Mouse (Mus musculus) heart, embryonic 10.5 days (tissue): ENCODE results near the gene Gemin4. TPM values are rescaled to one million over a fixed set of nuclear protein-coding genes. Genes with fewer than 3 reads are reported as not detected.

Source experiments
- DNase-seq: peaks from one replicate; pipeline ENCODE4 v3.0.0-alpha.2; 2017; ENCODE audit warnings: low spot score
- H3K27ac ChIP-seq: fragments of 300-500 bp; sonication (generic); 2 replicates; pipeline ENCODE4 v1.5.1; 2016; ENCODE audit warnings: mild to moderate bottlenecking
- H3K27me3 ChIP-seq: fragments of 300-500 bp; sonication (generic); 2 replicates; pipeline ENCODE4 v1.6.1; 2016; ENCODE audit warnings: mild to moderate bottlenecking; ENCODE audit not compliant: poor library complexity, insufficient read depth, severe bottlenecking
- H3K36me3 ChIP-seq: fragments of 300-500 bp; sonication (generic); 2 replicates; pipeline ENCODE4 v1.6.1; 2016; ENCODE audit warnings: mild to moderate bottlenecking, moderate library complexity
- H3K4me1 ChIP-seq: fragments of 300-500 bp; sonication (generic); 2 replicates; pipeline ENCODE4 v1.6.1; 2016; ENCODE audit warnings: mild to moderate bottlenecking
- H3K4me3 ChIP-seq: fragments of 300-500 bp; sonication (generic); 2 replicates; pipeline ENCODE4 v1.5.1; 2016; ENCODE audit warnings: mild to moderate bottlenecking, moderate library complexity
- H3K9me3 ChIP-seq: fragments of 300-500 bp; sonication (generic); 2 replicates; pipeline ENCODE4 v1.6.1; 2016; ENCODE audit warnings: mild to moderate bottlenecking, moderate library complexity
- WGBS: fragments of 180-500 bp; shearing (Covaris S2); methylation state at CpG from one replicate; pipeline ENCODE4 v1.1.7; 2016; 5-methylcytosine and 5-hydroxymethylcytosine counted together
- polyA plus RNA-seq: library from polyadenylated mRNA; unstranded; fragments of >200 nt; fragmentation: Nextera tagmentation; extraction: Ambion mirVana; gene quantifications from 2 replicates; pipeline ENCODE4 v1.2.1, GENCODE M21; 2016

Gene Gemin4
- 40.0 and 42.1 TPM in 2 replicates for polyA plus RNA-seq

DNA sequence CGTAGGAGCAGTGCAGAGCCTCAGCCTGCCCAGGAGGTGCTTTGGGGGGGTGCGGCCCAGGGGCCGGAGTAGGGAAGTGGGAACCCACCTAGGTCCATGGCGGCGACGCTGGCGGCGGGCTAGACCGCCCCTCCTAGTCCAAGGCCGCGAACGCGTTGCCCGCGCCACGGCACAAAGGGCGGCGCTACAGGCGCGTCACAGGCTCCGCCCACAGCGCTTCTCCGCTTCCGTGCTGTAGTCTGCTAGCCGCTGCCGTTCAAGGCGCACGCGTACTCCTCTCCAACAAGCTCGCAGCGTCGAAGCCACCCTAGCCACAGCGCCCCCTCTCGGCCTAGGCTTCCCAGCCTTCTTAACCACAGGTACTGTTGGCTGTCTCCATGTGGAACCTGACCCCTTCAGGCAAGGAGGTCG is at the start of gene Gemin4, which contains the start of gene Dbil5:
Gene Gemin4, minus strand, starts transcription at position 275 of the 411 bp plus-strand sequence.
Gene Dbil5, plus strand, starts transcription at position 219 of the 411 bp plus-strand sequence.
- Histone ChIP-seq H3K27me3 (no peaks in the 10 kb centered on the region), H3K4me3 (peak within 1 kb of the TSS; percentile 90), H3K4me1 (peaks cover 14% of the 10 kb centered on the region), H3K27ac (peak within 1 kb of the TSS; percentile 98), H3K36me3 (peaks cover 52% of the 10 kb centered on the region), H3K9me3 (no peaks in the 10 kb centered on the region)
- DNase-seq: peak; percentile 99
- 2% methylated on average over 32 of the region's 35 CpGs for WGBS

GRCm38 (mm10) chr11:76262611-76263351 is 45.3 kb upstream of the Gemin4 start:
- WGBS: 13% methylated on average over 19 of the region's 19 CpGs
- peaks cover 33% of the 10 kb centered on the region for H3K36me3 ChIP-seq
- DNase-seq: no peak
- H3K4me3 ChIP-seq: no peak overlapping the region
- no peaks in the 10 kb centered on the region for H3K27me3 ChIP-seq
- peaks cover 47% of the 10 kb centered on the region for H3K4me1 ChIP-seq
- no peaks in the 10 kb centered on the region for H3K9me3 ChIP-seq
- H3K27ac ChIP-seq: peak overlapping the region; percentile 52; the same call in 1 of the 2 replicates

DNA sequence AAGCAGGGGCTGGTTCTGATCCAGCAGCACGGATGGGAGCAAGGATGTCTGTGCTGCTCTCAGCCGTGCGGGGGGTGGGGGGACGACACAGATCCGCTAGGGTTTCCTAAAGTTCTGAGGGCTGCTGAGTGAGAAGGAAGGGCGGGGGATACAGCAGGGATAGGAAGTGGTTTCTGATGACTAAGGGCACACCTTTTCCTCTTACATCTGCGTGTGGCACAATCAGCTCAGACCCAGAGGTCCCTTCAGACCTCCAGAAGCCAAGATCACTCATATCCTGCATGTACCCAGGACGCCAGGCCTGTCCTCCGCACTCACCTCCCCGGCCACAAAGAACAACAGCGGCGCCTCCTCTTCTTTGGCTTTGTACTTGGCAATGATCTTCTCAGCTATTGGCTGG is 43.8 kb upstream of the Gemin4 start:
- peaks cover 37% of the 10 kb centered on the region for H3K36me3 ChIP-seq

DNA sequence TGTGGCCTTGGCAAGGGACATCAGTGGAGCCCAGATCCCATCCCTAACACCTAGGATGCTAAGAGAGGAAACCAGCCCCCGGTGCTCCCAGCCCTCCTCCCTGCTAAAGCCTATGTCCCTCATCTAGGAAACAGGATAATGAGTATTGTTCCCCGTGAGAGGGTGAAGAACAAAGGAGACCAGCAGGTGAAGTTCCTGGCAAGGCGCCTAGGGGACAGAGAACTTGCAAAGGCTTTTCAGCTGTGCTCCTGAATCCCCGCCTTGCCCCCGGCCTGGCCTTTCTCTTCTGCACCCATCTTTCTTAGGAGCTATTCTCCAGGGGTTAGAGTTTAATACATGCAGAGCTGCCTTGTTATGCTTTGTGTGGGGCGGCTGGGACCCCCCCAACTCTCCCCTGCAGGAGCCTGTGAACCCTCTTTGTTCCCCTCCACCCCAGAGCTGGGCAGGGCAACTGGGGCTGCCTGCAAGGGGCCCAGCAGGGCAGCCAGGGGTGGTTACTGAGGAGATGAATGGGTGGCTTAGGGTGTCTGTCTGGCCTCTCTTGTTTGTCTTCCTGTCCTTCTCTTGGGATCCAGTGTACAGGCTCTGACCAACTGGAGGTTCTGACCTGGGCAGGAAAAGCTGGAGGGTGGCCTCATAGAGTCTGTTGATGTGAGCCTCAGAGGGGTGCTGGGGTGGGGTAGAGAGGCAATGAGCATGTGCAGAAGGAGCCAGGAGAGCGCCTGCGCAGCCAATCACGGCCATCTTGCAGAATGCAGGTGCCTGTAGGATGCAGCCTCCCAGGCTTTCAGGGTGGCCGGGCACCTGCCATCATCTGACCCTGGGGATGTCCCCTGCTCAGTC is 43.0 kb upstream of the Gemin4 start:
- Histone ChIP-seq H3K4me1 (peaks cover 43% of the 10 kb centered on the region), H3K27ac (peak overlapping the region; percentile 38; the same call in 1 of the 2 replicates), H3K9me3 (no peaks in the 10 kb centered on the region), H3K36me3 (peaks cover 37% of the 10 kb centered on the region), H3K4me3 (no peak overlapping the region), H3K27me3 (no peaks in the 10 kb centered on the region)
- 72% methylated on average over 10 of the region's 10 CpGs for WGBS
- no peak for DNase-seq

More for the DNA sequence above, 43.8 kb upstream of the Gemin4 start:
- 64% methylated on average over 12 of the region's 12 CpGs for WGBS
- Histone ChIP-seq H3K27ac (no peak overlapping the region), H3K4me1 (peaks cover 42% of the 10 kb centered on the region), H3K9me3 (no peaks in the 10 kb centered on the region), H3K4me3 (no peak overlapping the region), H3K27me3 (no peaks in the 10 kb centered on the region)
- DNase-seq: no peak

DNA sequence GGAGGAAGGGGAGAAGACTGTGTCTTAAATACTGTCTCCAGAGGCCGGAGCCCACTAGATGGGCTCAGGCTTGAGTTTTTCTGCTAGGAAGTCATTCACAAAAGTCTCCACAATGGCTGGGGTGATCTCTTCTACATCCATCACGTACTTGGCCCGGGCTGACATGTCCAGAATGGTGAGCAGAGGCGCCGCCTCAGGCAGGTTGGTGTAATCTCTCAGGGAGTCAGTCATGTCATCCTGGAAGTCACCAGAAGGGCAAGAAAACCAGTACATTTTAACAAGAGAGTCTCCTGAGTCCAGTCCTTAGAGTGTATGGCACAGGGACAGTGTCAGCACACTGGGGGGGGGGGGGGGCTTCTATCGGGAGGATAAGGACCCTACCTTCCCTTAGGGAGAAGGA is 41.0 kb upstream of the Gemin4 start:
- no peaks in the 10 kb centered on the region for H3K27me3 ChIP-seq
- H3K4me3 ChIP-seq: no peak overlapping the region
- no peak for DNase-seq
- WGBS: 81% methylated on average over 6 of the region's 6 CpGs
- H3K27ac ChIP-seq: no peak overlapping the region
- peaks cover 39% of the 10 kb centered on the region for H3K36me3 ChIP-seq
- peaks cover 38% of the 10 kb centered on the region for H3K4me1 ChIP-seq
- no peaks in the 10 kb centered on the region for H3K9me3 ChIP-seq

- 68% methylated on average over 4 of the region's 4 CpGs for WGBS
- H3K27ac ChIP-seq: no peak overlapping the region
- peaks cover 27% of the 10 kb centered on the region for H3K4me1 ChIP-seq
- no peaks in the 10 kb centered on the region for H3K27me3 ChIP-seq
- H3K4me3 ChIP-seq: no peak overlapping the region
- DNase-seq: no peak
- H3K9me3 ChIP-seq: no peaks in the 10 kb centered on the region
- H3K36me3 ChIP-seq: peaks cover 39% of the 10 kb centered on the region
Measured at GRCm38 (mm10) chr11:76257386-76257785, 39.9 kb upstream of the Gemin4 start.

- H3K27me3 ChIP-seq: no peaks in the 10 kb centered on the region
- H3K36me3 ChIP-seq: peaks cover 32% of the 10 kb centered on the region
- WGBS: 50% methylated on average over 5 of the region's 5 CpGs
- peaks cover 20% of the 10 kb centered on the region for H3K4me1 ChIP-seq
- DNase-seq: no peak
- no peaks in the 10 kb centered on the region for H3K9me3 ChIP-seq
- H3K4me3 ChIP-seq: no peak overlapping the region
- no peak overlapping the region for H3K27ac ChIP-seq
Measured at GRCm38 (mm10) chr11:76256129-76256528, 38.7 kb upstream of the Gemin4 start.

- no peaks in the 10 kb centered on the region for H3K27me3 ChIP-seq
- peaks cover 14% of the 10 kb centered on the region for H3K4me1 ChIP-seq
- WGBS: 85% methylated on average over 4 of the region's 4 CpGs
- H3K4me3 ChIP-seq: no peak overlapping the region
- H3K27ac ChIP-seq: no peak overlapping the region
- no peaks in the 10 kb centered on the region for H3K9me3 ChIP-seq
- H3K36me3 ChIP-seq: peaks cover 32% of the 10 kb centered on the region
- no peak for DNase-seq
Measured at GRCm38 (mm10) chr11:76255431-76256001, 38.1 kb upstream of the Gemin4 start.

DNA sequence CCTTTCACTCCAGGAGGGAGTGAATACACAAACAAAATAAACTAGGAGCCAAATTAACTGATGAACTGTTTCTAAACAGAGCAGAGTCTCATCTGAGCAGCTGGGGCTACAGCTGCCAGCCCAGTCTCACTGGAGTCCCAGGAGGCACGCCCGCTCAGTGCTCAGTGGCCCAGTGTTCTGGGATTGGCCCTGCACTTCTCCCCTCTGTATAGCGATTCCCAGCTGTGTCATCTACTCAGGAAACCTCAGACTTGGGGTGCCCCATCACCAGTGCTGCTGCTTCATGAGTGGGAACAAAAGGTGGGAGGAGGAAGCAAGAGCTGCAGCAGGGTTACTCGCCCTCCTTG is 36.4 kb upstream of the Gemin4 start:
- H3K27me3 ChIP-seq: no peaks in the 10 kb centered on the region
- peaks cover 9% of the 10 kb centered on the region; the same call in 1 of the 2 replicates for H3K4me1 ChIP-seq
- DNase-seq: no peak
- no peaks in the 10 kb centered on the region for H3K9me3 ChIP-seq
- WGBS: 73% methylated on average over 4 of the region's 4 CpGs
- peaks cover 40% of the 10 kb centered on the region for H3K36me3 ChIP-seq
- H3K4me3 ChIP-seq: no peak overlapping the region
- H3K27ac ChIP-seq: no peak overlapping the region

DNA sequence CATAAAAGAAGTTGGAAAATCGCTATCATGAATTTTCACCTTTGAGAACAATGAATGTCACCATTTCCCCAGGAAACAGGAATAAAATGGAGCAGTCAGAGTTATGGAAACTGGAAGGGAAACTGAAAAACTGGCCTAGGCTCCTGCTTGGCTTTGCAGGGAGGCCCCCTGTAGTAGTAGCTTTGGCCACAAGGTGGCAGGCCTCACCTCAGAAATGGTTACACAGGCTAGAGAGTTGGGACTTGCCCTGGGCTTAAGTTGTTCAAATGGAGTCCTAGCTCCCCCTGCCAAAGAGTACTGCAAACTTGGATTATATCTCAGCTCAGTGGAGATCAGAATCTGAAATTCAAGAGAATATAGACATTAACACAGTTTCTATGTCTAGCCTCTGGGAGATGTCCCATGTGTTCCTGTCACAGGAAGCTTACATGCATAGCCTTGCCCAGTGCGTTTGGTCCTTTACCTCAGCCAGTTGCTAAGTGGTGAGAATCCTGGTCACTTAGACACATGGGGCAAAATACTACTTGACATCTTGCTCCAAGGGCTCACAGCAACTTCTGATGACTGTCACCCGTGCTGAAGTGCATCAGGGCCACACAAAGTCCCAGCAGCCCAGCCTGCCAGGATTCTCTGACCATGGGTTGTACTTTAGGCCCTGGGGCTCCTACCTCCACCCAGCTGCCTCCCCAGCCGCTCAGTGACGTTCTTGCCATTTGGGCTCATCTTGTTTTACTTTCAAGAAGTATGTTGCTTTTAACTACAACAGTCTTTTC is 35.9 kb upstream of the Gemin4 start:
- Histone ChIP-seq H3K4me1 (peaks cover 9% of the 10 kb centered on the region; the same call in 1 of the 2 replicates), H3K9me3 (no peaks in the 10 kb centered on the region), H3K36me3 (peaks cover 44% of the 10 kb centered on the region), H3K27me3 (no peaks in the 10 kb centered on the region), H3K27ac (no peak overlapping the region), H3K4me3 (no peak overlapping the region)
- WGBS: 40% methylated on average over 5 of the region's 5 CpGs
- DNase-seq: peak; percentile 86

GRCm38 (mm10) chr11:76252036-76252435 is 34.6 kb upstream of the Gemin4 start:
- H3K27me3 ChIP-seq: no peaks in the 10 kb centered on the region
- peaks cover 40% of the 10 kb centered on the region for H3K36me3 ChIP-seq
- no peak overlapping the region for H3K4me3 ChIP-seq
- WGBS: 54% methylated on average over 3 of the region's 3 CpGs
- DNase-seq: no peak
- no peaks in the 10 kb centered on the region for H3K9me3 ChIP-seq
- no peak overlapping the region for H3K27ac ChIP-seq
- H3K4me1 ChIP-seq: peaks cover 9% of the 10 kb centered on the region; the same call in 1 of the 2 replicates

GRCm38 (mm10) chr11:76247239-76247638 is 29.8 kb upstream of the Gemin4 start:
- no peaks in the 10 kb centered on the region for H3K9me3 ChIP-seq
- 59% methylated on average over 2 of the region's 2 CpGs for WGBS
- peaks cover 14% of the 10 kb centered on the region for H3K4me1 ChIP-seq
- H3K27ac ChIP-seq: no peak overlapping the region
- no peak overlapping the region for H3K4me3 ChIP-seq
- H3K36me3 ChIP-seq: peaks cover 41% of the 10 kb centered on the region
- no peaks in the 10 kb centered on the region for H3K27me3 ChIP-seq
- DNase-seq: peak; percentile 7
